Mouse (Mus musculus) brain, embryonic 14.5 days (tissue): ENCODE measurements around the gene Sap30l. TPM values are rescaled to one million over a fixed set of nuclear protein-coding genes. Genes with fewer than 3 reads are reported as not detected.
A peak's percentile ranks its signal among the peaks of the same experiment; 100 is the strongest.

Experiments used
- DNase-seq: peaks from one replicate; pipeline ENCODE4 v3.0.0-alpha.2; 2011; ENCODE audit warnings: low read depth
- CTCF ChIP-seq: fragments of 200-500 bp; IDR thresholded peaks from 2 replicates; pipeline ENCODE4 v1.5.1; 2012; ENCODE audit warnings: inconsistent platforms, mild to moderate bottlenecking, moderate library complexity, borderline replicate concordance; ENCODE audit not compliant: insufficient read depth, insufficient read length; ENCODE audit errors: extremely low read depth
- POLR2A ChIP-seq: fragments of 200-500 bp; IDR thresholded peaks from 2 replicates; pipeline ENCODE4 v1.6.1; 2012; ENCODE audit warnings: mild to moderate bottlenecking, inconsistent platforms, borderline replicate concordance; ENCODE audit not compliant: poor library complexity, insufficient read depth, insufficient read length, severe bottlenecking; ENCODE audit errors: extremely low read depth
- polyA plus RNA-seq: library from polyadenylated mRNA; depleted of rRNA; stranded (reverse); fragments of >200 nt; gene quantifications from 2 replicates; pipeline ENCODE4 v1.2.3, GENCODE M21; 2012

Sap30l gene
- polyA plus RNA-seq, 1 experiment, result 30.9 TPM

DNA sequence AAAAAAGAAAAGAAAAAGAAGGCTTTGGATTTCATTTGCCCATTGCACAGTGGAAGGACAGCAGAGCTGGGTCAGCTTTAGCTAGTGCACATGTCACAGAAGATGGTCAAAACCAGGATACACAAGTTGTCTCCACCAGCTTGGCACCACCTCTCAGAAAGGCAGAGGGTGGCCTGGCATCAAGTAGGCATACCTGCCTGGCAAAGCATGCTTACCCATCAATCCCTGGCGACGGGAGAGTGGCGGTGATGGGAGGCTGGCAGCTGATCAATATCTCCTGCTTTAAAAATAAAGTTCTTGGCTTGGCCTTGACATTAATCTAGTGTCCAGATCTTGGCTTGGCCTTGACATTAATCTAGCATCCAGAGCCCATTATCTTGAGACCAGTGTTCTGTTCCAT is 24.9 kb upstream of the Sap30l start:
- no peak for TF ChIP-seq POLR2A
- no peak for TF ChIP-seq CTCF
- DNase-seq, result no peak

DNA sequence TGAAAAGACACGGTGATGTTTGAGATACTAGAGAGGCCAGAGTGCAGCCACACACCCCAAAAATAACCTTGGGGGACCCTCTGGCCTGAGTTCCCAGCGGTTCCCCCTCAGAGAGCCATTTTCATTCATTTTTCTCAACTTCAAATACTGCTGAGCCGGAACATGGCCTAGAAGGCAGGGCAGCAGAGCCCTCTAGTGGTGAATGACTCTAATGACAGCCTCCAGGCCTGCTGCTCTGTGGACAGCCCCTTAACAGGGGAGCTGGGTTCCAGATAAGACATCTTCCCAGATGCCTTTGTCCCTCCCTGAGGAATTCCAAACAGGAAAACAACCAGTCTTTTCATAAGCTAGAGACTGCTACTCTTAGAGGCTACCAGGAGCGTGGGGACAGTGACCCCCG is 23.1 kb upstream of the Sap30l start:
- peak; percentile 86 for DNase-seq
- no peak for TF ChIP-seq POLR2A
- peak; percentile 97 for TF ChIP-seq CTCF

DNA sequence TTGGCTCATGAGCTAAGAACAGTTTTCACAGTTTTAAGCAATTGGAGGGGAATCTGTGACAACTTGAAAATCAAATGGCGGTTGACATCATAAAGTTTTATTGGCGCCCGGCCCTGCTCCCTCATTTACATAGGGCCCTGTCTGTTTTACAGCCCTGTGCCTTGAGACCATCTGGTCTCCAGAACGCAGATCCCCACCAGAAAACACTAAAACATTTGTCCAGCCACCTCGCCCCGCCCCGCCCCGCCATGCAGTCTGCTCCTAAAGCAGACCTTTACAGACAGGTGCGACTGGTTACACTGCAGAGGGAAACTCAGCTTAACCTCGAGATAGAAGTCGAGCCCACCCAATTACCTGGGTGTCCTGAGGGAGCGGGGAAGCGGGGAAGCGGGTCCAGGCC is 21.6 kb upstream of the Sap30l start:
- TF ChIP-seq CTCF, result no peak
- TF ChIP-seq POLR2A, result no peak
- peak; percentile 32 for DNase-seq

DNA sequence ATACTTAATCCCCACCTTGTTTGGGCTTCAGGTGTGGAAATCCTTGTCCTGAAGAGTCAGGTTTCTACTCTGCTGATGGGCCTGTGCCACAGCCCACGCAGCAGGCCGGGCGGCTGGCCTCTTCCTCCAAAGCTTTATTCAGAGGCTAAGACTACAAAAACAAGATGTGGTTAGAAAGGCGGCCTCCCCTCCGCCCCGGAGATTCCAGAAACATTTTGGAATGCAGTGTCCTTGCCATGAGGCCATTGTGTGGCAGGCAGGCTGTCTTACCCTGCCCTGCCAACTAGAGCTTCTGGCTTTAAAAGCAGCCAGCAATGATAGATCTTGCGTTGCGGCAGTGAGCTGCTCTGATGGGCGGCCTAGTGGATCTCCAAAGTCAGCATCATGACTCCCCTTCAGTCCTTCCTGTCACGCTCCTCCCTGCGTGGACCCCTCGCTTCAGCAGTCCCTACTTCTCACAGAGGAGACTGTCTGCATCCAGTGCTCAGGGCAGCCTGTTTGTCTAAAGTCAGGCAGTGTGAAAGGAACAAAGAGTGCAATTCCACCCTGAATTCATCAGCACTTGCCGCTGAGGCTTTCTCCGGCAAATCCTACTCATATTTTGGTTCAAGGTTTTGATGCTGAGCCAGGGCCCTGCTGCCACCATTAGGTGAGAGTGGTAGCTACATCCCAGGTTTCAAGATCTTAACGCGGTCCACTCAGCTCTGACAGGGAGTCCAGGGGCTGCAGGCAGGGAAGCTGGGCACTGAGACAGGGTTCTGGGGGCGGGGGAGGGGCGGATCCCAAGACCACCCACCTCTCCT is 14.6 kb upstream of the Sap30l start:
- TF ChIP-seq CTCF (peak; percentile 49; the same call in 1 of the 2 replicates), POLR2A (no peak)
- DNase-seq, result peak; percentile 82

DNA sequence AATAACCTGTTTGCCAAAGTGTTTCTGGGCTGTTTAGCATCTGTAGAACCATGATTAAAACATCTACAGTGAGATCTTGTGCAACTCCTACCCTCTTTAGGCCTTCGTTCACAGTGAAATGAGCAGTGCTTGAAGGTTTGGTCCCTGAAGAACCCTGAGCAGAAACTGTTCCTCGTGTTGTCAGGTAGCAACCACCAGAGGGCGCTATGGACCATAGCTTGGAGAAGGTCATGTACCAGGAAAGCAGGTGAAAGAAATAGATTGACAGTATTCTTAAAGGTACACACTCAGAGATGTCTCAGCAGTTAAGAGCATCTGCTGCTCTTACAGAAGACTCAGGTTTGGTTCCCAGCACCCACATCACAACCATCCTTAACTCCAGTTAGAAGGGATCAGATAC is 13.5 kb upstream of the Sap30l start:
- TF ChIP-seq CTCF (peak; percentile 51; the same call in 1 of the 2 replicates), POLR2A (no peak)
- no peak for DNase-seq

DNA sequence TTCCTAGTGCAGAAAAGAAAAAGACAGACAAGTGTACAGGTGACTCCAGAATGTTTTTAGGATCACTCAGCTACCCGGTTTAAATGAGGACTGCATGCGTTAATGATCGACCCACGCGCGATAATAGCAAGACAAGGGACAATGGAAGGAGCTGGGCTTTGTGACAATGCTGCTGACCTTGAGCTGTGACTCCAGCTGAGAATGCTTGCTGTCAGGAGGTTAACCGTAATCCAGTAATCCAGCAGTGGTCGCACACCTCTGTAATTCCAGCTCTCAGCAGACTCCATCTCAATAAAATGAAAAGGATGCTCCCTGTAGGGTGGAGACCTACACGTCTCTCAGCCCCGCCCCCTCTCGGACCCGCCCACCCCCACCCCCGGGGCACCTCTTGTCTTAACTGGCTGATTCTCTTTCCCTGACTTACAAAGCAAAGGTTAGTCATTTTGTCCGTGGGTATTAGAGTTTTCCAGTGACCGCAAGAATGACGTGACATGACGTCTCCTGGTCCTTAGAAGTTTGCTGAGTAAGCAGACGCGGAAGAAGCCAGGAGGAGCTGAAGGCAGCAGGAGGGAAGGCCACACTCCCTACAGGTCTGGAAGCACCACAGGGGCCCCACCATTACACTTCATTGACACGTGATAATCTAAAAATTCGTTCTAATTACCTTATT is 10.4 kb upstream of the Sap30l start:
- TF ChIP-seq CTCF (no peak), POLR2A (no peak)
- DNase-seq, result no peak

DNA sequence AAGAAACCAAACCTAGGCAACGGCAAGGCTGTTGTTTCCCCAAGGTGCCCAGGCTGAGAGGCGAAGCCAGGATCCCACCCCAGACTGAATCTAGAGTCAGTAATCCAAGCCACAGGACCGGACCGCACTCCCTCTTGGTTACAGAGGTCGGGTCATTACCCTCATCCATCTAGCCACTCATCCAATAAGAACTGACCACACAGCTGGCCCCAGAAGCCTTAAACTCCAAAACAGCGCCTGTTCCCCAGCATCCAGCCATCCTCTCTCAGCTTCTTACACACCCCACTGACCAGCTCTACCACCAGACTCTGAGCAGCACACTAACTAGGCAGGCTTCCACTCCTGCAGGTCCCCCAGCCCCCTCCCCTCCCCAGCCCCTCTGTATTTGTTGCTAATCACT is 6.4 kb upstream of the Sap30l start:
- no peak for TF ChIP-seq CTCF
- no peak for TF ChIP-seq POLR2A

DNA sequence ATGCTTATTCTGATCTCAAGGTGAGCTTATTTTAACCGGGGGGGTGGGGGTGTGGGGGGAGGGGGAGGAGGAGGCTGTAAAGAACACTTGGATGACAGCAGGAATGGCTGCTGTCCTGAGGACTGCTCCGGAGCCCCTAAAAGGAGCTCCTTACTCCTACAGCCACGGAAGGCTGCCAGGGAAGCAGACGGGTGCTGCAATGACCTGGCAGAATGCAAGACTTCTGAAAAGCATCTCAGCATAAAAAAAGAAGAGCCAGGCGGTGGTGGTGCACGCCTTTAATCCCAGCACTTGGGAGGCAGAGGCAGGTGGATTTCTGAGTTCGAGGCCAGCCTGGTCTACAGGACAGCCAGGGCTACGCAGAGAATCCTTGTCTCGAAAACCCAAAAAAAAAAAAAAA is 3.6 kb upstream of the Sap30l start:
- TF ChIP-seq POLR2A (no peak), CTCF (no peak)
- no peak for DNase-seq

More for the DNA sequence above, 6.4 kb upstream of the Sap30l start:
- no peak for DNase-seq

DNA sequence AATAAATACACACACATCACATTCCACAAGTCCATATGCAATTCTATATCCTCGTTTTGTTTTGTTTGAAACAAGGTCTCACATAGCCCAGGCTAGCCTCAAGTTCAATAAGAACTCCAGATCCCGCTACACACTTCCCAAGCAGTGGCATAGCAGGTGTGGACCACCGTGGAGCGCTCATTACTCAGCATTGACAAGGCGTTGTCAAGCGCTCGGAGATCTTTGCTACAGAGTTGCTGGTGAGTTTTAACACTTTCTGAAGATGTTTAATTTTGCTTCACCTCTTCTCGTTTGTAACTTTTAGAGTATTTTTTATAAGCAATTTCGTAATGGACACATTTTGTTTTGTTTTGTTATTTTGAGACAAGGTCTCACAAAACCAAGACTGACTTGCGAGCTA is 2.0 kb upstream of the Sap30l start:
- TF ChIP-seq CTCF (no peak), POLR2A (no peak)
- DNase-seq, result no peak

DNA sequence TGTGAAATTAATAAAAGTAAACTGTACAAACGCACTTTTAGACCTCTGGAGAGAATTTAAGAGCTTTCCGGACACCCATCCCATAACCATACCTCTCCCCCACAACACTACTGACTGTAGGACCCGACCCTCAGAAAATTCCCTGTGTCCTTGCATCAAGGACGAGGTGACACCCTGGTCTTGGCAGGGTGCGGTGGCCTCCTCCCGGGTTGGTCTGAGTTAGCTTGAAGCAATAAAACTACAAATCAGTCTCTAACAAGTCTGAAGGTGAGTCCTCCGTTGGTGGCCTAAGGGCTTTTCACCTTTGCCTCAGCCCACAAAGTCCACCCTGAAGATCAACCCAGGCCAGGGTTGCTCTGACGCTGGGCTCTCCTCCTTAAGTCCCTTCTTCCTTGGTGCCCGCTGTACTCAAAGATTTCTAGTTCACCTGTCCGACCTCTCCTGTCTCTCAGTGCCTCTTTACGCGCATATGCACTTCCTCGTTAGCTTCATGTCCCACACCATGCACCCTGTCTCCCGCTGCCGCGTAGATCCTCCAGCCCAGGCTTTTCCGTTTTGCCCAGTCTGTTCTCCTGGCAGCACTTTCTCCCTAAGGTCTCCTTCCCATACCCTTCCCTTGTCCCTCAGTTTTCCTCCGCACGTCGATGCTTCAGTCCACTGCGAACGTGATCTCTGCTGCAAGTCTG is 1.0 kb upstream of the Sap30l start:
- TF ChIP-seq POLR2A (no peak), CTCF (no peak)
- no peak for DNase-seq

DNA sequence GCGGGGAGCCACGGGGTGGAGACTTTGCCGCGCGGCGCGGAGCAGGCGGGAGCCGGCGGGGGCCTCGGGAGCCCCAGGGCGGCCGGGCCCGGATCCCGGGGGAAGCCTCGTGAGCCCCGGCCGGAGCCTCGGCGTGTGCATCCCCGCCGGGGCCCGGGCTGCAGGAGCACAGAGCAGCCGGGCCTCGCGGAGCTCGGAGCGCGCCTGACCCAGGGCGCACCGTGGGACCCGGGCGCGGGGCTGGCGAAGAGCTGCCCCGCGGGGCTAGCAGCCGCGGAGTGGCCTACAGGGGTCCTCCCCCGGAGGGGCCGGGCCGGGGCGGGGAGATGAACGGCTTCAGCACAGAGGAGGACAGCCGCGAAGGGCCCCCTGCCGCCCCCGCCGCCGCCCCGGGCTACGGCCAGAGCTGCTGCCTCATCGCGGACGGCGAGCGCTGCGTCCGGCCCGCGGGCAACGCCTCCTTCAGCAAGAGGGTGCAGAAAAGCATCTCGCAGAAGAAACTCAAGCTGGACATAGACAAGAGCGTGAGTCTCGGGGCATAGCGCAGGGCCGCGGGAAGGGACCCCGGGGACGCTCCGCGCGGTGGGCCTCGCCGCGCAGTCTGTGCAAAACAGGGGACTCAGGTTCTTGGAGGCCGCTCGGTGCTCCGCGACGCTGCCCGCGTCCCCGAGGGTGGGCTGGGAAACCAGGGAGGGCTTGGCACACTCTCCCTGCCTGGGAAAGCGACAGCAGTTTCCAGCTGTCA is 501 bp downstream of the Sap30l start:
- TF ChIP-seq CTCF (no peak), POLR2A (no peak)

More for the DNA sequence above, 501 bp downstream of the Sap30l start:
- peak; percentile 68 for DNase-seq
